Mouse (Mus musculus) retina, adult 2 months (tissue): ENCODE measurements around the gene Lzic.
A peak's percentile ranks its signal among the peaks of the same experiment; 100 is the strongest.

Source experiments
- DNase-seq: peaks from one replicate; pipeline ENCODE4 v3.0.0-alpha.2; 2012; ENCODE audit warnings: low read depth, low spot score

Gene Lzic

DNA sequence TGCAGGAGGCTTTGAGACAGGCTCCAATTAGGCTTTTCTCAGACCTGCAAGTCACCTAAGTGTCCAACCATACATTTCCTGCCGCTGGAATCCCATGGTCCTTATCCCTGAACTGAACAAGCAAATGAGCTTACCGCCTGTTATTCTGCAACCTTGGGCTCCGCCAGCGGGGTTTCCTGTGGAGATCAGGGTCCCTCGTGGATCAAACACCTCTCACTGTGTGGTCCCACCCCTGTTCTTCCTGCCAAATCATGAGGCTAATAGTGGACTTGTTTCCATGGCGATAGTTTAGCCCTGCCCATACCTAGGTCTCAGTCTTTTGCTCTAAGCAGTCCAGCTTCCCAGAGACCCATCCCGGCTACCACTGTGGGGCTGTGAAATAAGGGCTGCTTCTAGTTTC lies 41.3 kb downstream of the Lzic start:
- no peak for DNase-seq

DNA sequence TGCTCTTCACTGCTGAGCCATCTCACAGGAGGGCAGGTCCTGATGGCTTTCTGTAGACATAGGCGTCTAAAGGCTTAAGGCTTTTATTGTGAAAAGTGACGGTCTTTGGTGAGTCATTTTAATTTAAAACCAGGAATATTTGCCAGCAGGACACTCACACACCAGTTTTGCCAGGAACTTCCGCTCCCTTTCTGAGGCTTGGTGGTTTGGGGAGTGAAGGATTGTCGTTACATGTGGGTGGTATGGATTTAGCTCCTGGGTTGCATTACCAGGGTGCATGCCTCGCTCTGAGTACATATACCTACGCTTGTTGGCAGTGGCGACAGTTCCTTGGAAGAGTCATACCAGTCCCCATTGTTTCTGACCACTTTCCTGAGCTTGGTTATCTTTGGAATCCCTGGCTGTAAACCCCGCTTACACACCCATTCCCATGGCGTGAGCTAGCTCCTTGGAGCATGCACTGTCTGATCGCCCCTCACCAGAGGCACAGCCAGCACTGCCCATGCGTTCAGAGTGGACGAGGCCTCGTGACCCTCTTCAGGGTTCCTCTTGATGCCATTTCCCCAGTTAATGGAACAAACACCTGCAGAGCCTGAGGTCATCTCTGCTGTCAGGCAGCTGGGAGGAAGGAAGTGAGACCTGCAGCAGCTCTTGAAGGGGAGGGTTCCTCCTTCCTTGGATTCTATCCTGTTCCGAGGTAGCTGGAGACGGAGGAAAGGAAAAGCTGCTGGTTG lies 42.8 kb downstream of the Lzic start:
- DNase-seq, result no peak

GRCm38 (mm10) chr4:149529691-149530090 lies 44.7 kb downstream of the Lzic start:
- no peak for DNase-seq

DNA sequence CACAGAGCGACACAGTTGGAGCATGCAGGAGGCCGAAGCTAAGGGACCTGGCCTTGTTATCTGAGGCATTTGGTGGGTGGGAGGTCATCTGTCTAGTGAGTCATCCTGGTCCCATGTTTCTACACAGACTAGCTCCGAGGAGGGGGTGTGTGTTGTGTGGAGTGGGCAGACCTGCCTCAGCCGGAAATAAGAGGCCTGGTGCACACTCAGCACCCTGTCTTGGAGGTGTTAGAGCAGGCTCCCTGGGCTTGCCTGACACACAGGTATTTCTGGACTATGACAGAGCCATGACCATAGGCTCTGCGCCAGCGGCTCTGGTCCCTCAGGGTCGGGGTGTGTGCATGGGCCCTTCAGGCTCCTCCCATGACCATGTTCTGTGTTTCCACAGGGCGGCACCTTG lies 54.4 kb downstream of the Lzic start:
- DNase-seq, result no peak

DNA sequence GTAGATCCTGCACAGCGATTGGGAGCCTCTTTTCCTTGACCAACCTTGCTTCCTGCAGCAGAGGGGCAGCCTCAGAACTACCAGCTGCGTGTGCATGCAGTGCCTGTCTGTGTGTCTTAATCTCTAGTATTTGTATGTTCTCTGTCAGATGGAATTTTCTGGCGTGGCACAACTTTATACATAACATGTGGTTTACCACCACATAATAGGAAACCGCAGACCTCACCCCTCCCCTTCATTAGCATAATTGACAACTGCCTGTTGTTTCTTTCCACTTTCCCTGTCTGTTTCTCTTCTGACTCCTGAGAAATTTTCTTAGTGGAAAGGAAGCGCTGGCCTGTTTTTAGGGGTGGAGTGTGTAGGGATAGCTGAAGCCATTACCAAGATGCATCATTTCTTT lies 56.9 kb downstream of the Lzic start:
- DNase-seq, result no peak

DNA sequence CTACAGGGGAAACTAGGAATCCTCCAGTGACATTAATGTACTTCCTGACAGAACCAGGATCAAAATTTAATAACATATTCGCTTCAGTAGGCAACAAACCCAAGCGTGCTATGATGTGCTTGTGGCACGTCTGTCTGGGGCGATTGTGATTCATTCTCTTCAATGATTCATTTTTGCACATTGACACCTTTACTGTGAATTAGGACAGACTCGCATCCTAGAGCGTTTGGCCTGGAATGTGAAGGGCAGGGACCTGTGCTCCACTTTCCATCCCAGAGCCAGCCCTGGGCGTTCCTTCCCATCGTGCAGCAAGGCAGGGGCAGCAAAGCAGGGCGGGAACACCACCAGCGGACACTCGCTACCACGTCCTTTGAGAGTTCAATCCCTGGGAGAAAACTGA lies 57.4 kb downstream of the Lzic start:
- no peak for DNase-seq

- peak; percentile 68 for DNase-seq
Observed at GRCm38 (mm10) chr4:149542927-149543553, 58.0 kb downstream of the Lzic start.

DNA sequence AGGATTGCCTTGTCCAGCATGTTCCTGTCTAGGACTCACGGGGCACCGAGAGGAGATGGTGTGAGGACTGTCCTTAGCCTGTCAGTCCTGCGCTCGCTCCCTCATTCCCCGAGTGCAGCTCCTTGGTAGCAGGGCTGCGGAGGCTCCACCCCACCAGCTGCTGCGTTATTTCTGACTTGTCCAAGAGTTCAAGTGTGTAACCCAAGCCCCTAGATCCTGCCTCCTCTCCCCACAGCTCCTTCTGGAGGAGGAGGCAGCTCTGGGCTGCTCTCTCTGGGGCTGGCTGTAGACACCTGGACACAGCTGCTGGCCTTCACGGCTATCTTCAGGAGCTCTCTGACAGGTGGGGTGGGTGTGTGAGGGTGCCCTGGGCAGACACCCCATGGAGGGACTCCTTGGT lies 59.9 kb downstream of the Lzic start:
- DNase-seq, result no peak
